14 mouse cellular contexts compared by ENCODE assay signal in the genomic region with DNA sequence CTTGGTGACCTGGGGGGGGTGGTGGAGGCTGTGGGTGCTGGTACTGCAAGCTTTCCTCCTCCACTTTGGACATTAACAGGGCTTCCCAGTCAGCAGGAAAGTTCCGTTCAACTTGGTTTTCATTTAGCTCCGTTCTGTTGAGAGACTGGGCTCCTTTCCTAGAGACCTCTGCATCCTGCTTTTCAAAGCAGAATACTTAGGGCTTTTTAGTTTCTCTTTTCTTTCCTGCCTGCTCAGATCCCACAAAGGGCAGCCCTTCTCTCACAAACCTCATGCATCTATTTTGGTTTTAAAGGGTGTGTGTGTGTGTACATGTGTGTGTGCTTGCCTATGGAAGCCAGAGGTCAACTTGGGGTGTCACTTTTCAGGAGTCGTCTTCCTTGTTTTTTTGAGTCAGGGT. TPM values are rescaled to one million over a fixed set of nuclear protein-coding genes. Genes with fewer than 3 reads are reported as not detected.
DNase-seq lines count a peak whose midpoint lies in the region; ATAC-seq and TF ChIP-seq lines count a peak whose summit lies in the region.
"Had no signal": no experiment of that assay in that cellular context is flagged by ENCODE, and none has a peak within 500 bp of the region (broad histone marks: within the 10 kb centered on the region; RNA-seq: fewer than 3 reads in every experiment).

No protein-coding gene starts in this region.

- WGBS in intestine, embryonic 14.5 days = 60% methylated on average over 3 of the region's 3 CpGs
- WGBS in intestine, postnatal 0 days = 67% methylated on average over 3 of the region's 3 CpGs
- WGBS in lung, embryonic 16.5 days = 39% methylated on average over 3 of the region's 3 CpGs
- 83% methylated on average over 3 of the region's 3 CpGs for WGBS in embryonic facial prominence, embryonic 10.5 days

- no peak overlapping the region for H3K9ac ChIP-seq in intestine, embryonic 14.5 days (ENCODE audit: low read length)
- no peak overlapping the region for H3K9ac ChIP-seq in intestine, postnatal 0 days (ENCODE audit: low read depth, low read length)
- H3K9ac ChIP-seq in lung, embryonic 16.5 days (ENCODE audit: low read length) = no peak overlapping the region
- H3K9ac ChIP-seq: forebrain, embryonic 15.5 days; hindbrain, embryonic 14.5 days; liver, embryonic 14.5 days had no signal

- H3ac ChIP-seq in myocyte (ENCODE audit: control insufficient read depth, insufficient read length) = no peak overlapping the region

- TF ChIP-seq CTCF in intestine, postnatal 0 days (IDR thresholded peaks at IDR 0.05; ENCODE audit: low read depth) = no peak

- no peaks in the 10 kb centered on the region for H3K9me3 ChIP-seq in intestine, embryonic 14.5 days (ENCODE audit: control insufficient read depth, low read length)
- H3K9me3 ChIP-seq in intestine, postnatal 0 days (ENCODE audit: control insufficient read depth) = no peaks in the 10 kb centered on the region
- no peaks in the 10 kb centered on the region for H3K9me3 ChIP-seq in lung, embryonic 16.5 days (ENCODE audit: control insufficient read depth, low read length)
- H3K9me3 ChIP-seq in embryonic facial prominence, embryonic 10.5 days = no peaks in the 10 kb centered on the region
- H3K9me3 ChIP-seq: forebrain, embryonic 15.5 days had no signal

- H3K27ac ChIP-seq in intestine, embryonic 14.5 days (ENCODE audit: low read depth) = peak overlapping the region; percentile 74; the same call in 1 of the 2 replicates
- no peak overlapping the region for H3K27ac ChIP-seq in intestine, postnatal 0 days (ENCODE audit: low read depth, low read length)
- no peak overlapping the region; the same call in 1 of the 2 replicates for H3K27ac ChIP-seq in lung, embryonic 16.5 days (ENCODE audit: low read length)
- H3K27ac ChIP-seq in embryonic facial prominence, embryonic 10.5 days (replicated peaks) = peak overlapping the region; percentile 67; the same call in 1 of the 2 replicates
- H3K27ac ChIP-seq: forebrain, embryonic 15.5 days; hindbrain, embryonic 14.5 days; liver, embryonic 14.5 days had no signal

- no peak overlapping the region for H3K4me3 ChIP-seq in intestine, embryonic 14.5 days (ENCODE audit: low read depth, low read length)
- H3K4me3 ChIP-seq in intestine, postnatal 0 days (ENCODE audit: low read depth, low read length) = no peak overlapping the region
- H3K4me3 ChIP-seq in lung, embryonic 16.5 days (ENCODE audit: low read length) = no peak overlapping the region
- H3K4me3 ChIP-seq in embryonic facial prominence, embryonic 10.5 days = no peak overlapping the region
- H3K4me3 ChIP-seq in myocyte = no peak overlapping the region
- H3K4me3 ChIP-seq: forebrain, embryonic 15.5 days had no signal

- DNase-seq in intestine, embryonic 14.5 days (ENCODE audit: low spot score) = no peak
- DNase-seq in lung, postnatal 4 days = no peak
- no peak for DNase-seq in embryonic facial prominence, embryonic 10.5 days (ENCODE audit: low spot score)
- no peak for DNase-seq in liver
- no peak for DNase-seq in urinary bladder, postnatal 14 days (ENCODE audit: low spot score)
- DNase-seq: B cell, adult 2 months; cerebellum, postnatal 10 days; midbrain, embryonic 14.5 days had no signal

- no peaks in the 10 kb centered on the region for H3K79me2 ChIP-seq in myocyte (ENCODE audit: control insufficient read depth, insufficient read depth)

- no peaks in the 10 kb centered on the region for H3K36me3 ChIP-seq in intestine, embryonic 14.5 days (ENCODE audit: control insufficient read depth, insufficient read depth, low read length)
- no peaks in the 10 kb centered on the region for H3K36me3 ChIP-seq in intestine, postnatal 0 days (ENCODE audit: control insufficient read depth, insufficient read depth)
- no peaks in the 10 kb centered on the region for H3K36me3 ChIP-seq in lung, embryonic 16.5 days (ENCODE audit: control insufficient read depth, insufficient read depth, low read length)
- H3K36me3 ChIP-seq in embryonic facial prominence, embryonic 10.5 days (replicated peaks) = no peaks in the 10 kb centered on the region
- H3K36me3 ChIP-seq in myocyte (ENCODE audit: control insufficient read depth, insufficient read depth) = no peaks in the 10 kb centered on the region
- H3K36me3 ChIP-seq: forebrain, embryonic 15.5 days had no signal

- H3K4me2 ChIP-seq in intestine, embryonic 14.5 days (ENCODE audit: low read length) = peak overlapping the region; percentile 28; the same call in 1 of the 2 replicates
- H3K4me2 ChIP-seq in intestine, postnatal 0 days (replicated peaks; ENCODE audit: low read depth) = no peak overlapping the region
- peak overlapping the region; percentile 35 for H3K4me2 ChIP-seq in lung, embryonic 16.5 days (ENCODE audit: low read depth, low read length)
- H3K4me2 ChIP-seq in myocyte (ENCODE audit: low read depth) = peak overlapping the region; percentile 6
- H3K4me2 ChIP-seq: forebrain, embryonic 15.5 days; hindbrain, embryonic 14.5 days had no signal

- H3K4me1 ChIP-seq in intestine, embryonic 14.5 days (replicated peaks; ENCODE audit: control insufficient read depth, insufficient read depth, low read length) = peaks cover 17% of the 10 kb centered on the region
- H3K4me1 ChIP-seq in intestine, postnatal 0 days (replicated peaks; ENCODE audit: control insufficient read depth, insufficient read depth, low read length) = no peaks in the 10 kb centered on the region
- peaks cover 13% of the 10 kb centered on the region; the same call in 1 of the 2 replicates for H3K4me1 ChIP-seq in lung, embryonic 16.5 days (replicated peaks; ENCODE audit: control insufficient read depth, insufficient read depth, low read length)
- peaks cover 36% of the 10 kb centered on the region for H3K4me1 ChIP-seq in embryonic facial prominence, embryonic 10.5 days
- H3K4me1 ChIP-seq: forebrain, embryonic 15.5 days had no signal

- TF ChIP-seq POLR2A in myocyte (IDR thresholded peaks at IDR 0.05; ENCODE audit: insufficient read length, low read depth) = no peak

- ATAC-seq in intestine, embryonic 14.5 days (replicated peaks; ENCODE audit: low FRiP score, low TSS enrichment, low read depth) = no peak
- ATAC-seq in intestine, postnatal 0 days = no peak
- ATAC-seq in lung, embryonic 16.5 days (ENCODE audit: low read depth) = no peak
- ATAC-seq: forebrain, embryonic 15.5 days had no signal

- H3K27me3 ChIP-seq in intestine, embryonic 14.5 days (replicated peaks; ENCODE audit: control insufficient read depth, insufficient read depth, low read length) = no peaks in the 10 kb centered on the region
- no peaks in the 10 kb centered on the region for H3K27me3 ChIP-seq in intestine, postnatal 0 days (replicated peaks; ENCODE audit: control insufficient read depth, insufficient read depth, low read length)
- no peaks in the 10 kb centered on the region for H3K27me3 ChIP-seq in lung, embryonic 16.5 days (ENCODE audit: control insufficient read depth, insufficient read depth, low read depth, low read length)
- H3K27me3 ChIP-seq in embryonic facial prominence, embryonic 10.5 days (replicated peaks; ENCODE audit: low read depth, poor library complexity, severe bottlenecking) = no peaks in the 10 kb centered on the region
- H3K27me3 ChIP-seq in myocyte (ENCODE audit: control insufficient read depth, insufficient read depth, insufficient read length) = no peaks in the 10 kb centered on the region
- H3K27me3 ChIP-seq: forebrain, embryonic 15.5 days had no signal

TF ChIP-seq in myocyte, 11 proteins besides CTCF, POLR2A, EP300 and RAD21:
- no peak for TF ChIP-seq SRF (IDR thresholded peaks at IDR 0.05; ENCODE audit: control insufficient read depth, insufficient read length, low read depth)
- TF ChIP-seq TCF3 (IDR thresholded peaks at IDR 0.05; ENCODE audit: insufficient read length, low read depth) = no peak
- no peak for TF ChIP-seq MYOG (IDR thresholded peaks at IDR 0.05; ENCODE audit: control insufficient read depth in 1 of 3, insufficient read depth in 1 of 3, insufficient read length in 2 of 3, low read depth in 2 of 3)
- TF ChIP-seq REST (IDR thresholded peaks at IDR 0.05; ENCODE audit: insufficient read depth, insufficient read length) = no peak
- no peak for TF ChIP-seq CEBPB (IDR thresholded peaks at IDR 0.05; ENCODE audit: insufficient read depth, poor library complexity, severe bottlenecking)
- TF ChIP-seq TCF12 (IDR thresholded peaks at IDR 0.05; ENCODE audit: insufficient read depth, poor library complexity, severe bottlenecking) = no peak
- no peak for TF ChIP-seq E2F4 (IDR thresholded peaks at IDR 0.05; ENCODE audit: insufficient read depth)
- TF ChIP-seq MAX (IDR thresholded peaks at IDR 0.05; ENCODE audit: low read depth) = no peak
- TF ChIP-seq MYOD1 (IDR thresholded peaks at IDR 0.05; ENCODE audit: control insufficient read depth in 1 of 3, insufficient read length in 2 of 3, low read depth in 2 of 3) = no peak
- TF ChIP-seq USF1 (IDR thresholded peaks at IDR 0.05; ENCODE audit: low read depth) = no peak
- TF ChIP-seq POLR2AphosphoS2 (IDR thresholded peaks at IDR 0.05; ENCODE audit: insufficient read length, low read depth) = no peak

RNA-seq across cellular contexts. Expression of gene Sh3gl3, which starts 31.3 kb away (rescaled TPM):
- polyA plus RNA-seq in intestine, embryonic 14.5 days (2014; fragmentation: Nextera tagmentation; extraction: Ambion mirVana) = 17.4 and 24.4 TPM in 2 replicates
- 8.7 and 9.6 TPM in 2 replicates for polyA plus RNA-seq in intestine, postnatal 0 days (2015; fragmentation: Nextera tagmentation; extraction: Ambion mirVana)
- 2.0 and 2.9 TPM in 2 replicates for polyA plus RNA-seq in lung, embryonic 16.5 days (2015; fragmentation: Nextera tagmentation; extraction: Ambion mirVana)
- polyA plus RNA-seq in embryonic facial prominence, embryonic 10.5 days (2016; fragmentation: Nextera tagmentation; extraction: Ambion mirVana) = 6.9 and 15.4 TPM in 2 replicates
- polyA plus RNA-seq in myocyte (2012; fragmentation: generic; extraction: Trizol) = 1.1 TPM

Comparison
In these comparisons a context has a peak if more than half of its experiments do, and no peak if none do; other contexts are left out.
1. H3K27ac ChIP-seq: peak in intestine, embryonic 14.5 days (single experiment) and embryonic facial prominence, embryonic 10.5 days (single experiment); none in intestine, postnatal 0 days (single experiment) and lung, embryonic 16.5 days (single experiment).